Mouse (Mus musculus) ES-E14 (cell line): Measurements from ENCODE around the gene Myo15. TPM values are rescaled to one million over a fixed set of nuclear protein-coding genes. Genes with fewer than 3 reads are reported as not detected.

Experiments used
- DNase-seq: peaks from one replicate; pipeline ENCODE4 v3.0.0-alpha.2; 2013; ENCODE audit warnings: low read depth, low spot score
- H3K27ac ChIP-seq: 2 replicates; pipeline ENCODE4 v1.5.1; 2012; ENCODE audit warnings: low read depth, mild to moderate bottlenecking, low read length, moderate library complexity, mixed read lengths; ENCODE audit not compliant: poor library complexity, insufficient read depth, severe bottlenecking
- H3K36me3 ChIP-seq: 2 replicates; pipeline ENCODE4 v1.6.1; 2012; ENCODE audit warnings: mild to moderate bottlenecking, low read length, moderate library complexity, mixed read lengths; ENCODE audit not compliant: control insufficient read depth, poor library complexity, insufficient read depth, severe bottlenecking
- H3K4me1 ChIP-seq, 2 experiments: fragments of 150-350 bp in 1 of 2; sonication (generic) in 1 of 2; 2 replicates each; pipeline ENCODE4 v1.6.1; 2012; ENCODE audit warnings: low read length in 2 of 2, mild to moderate bottlenecking in 1 of 2, mixed read lengths in 1 of 2; ENCODE audit not compliant: control insufficient read depth in 2 of 2, insufficient read depth in 2 of 2, poor library complexity in 1 of 2
- H3K4me3 ChIP-seq, 2 experiments: fragments of 150-350 bp in 1 of 2; sonication (generic) in 1 of 2; 2 replicates each; pipeline ENCODE4 v1.5.1; 2012; ENCODE audit warnings: low read length in 2 of 2, low read depth in 1 of 2, mild to moderate bottlenecking in 1 of 2, mixed read lengths in 1 of 2; ENCODE audit not compliant: insufficient read depth in 1 of 2, poor library complexity in 1 of 2, severe bottlenecking in 1 of 2
- H3K9ac ChIP-seq: 2 replicates; pipeline ENCODE4 v1.6.1; 2012; ENCODE audit warnings: low read depth, mild to moderate bottlenecking, low read length, mixed read lengths; ENCODE audit not compliant: poor library complexity, insufficient read depth, severe bottlenecking
- H3K9me3 ChIP-seq: fragments of 150-350 bp; sonication (generic); 2 replicates; pipeline ENCODE4 v1.6.1; 2012; ENCODE audit warnings: low read depth, mild to moderate bottlenecking, low read length; ENCODE audit not compliant: control insufficient read depth, insufficient read depth
- CHD2 ChIP-seq: IDR thresholded peaks from 2 replicates; pipeline ENCODE4 v1.6.1; 2014; ENCODE audit warnings: mild to moderate bottlenecking, low read depth, low read length, inconsistent platforms
- HCFC1 ChIP-seq: IDR thresholded peaks from 2 replicates; pipeline ENCODE4 v1.6.1; 2012; ENCODE audit warnings: low read length, inconsistent platforms, borderline replicate concordance; ENCODE audit not compliant: insufficient read depth
- MAFK ChIP-seq: IDR thresholded peaks from 2 replicates; pipeline ENCODE4 v1.6.1; 2014; ENCODE audit warnings: mild to moderate bottlenecking, low read depth, low read length, inconsistent platforms; ENCODE audit not compliant: insufficient read depth
- ZC3H11A ChIP-seq: IDR thresholded peaks from 2 replicates; pipeline ENCODE4 v1.6.1; 2012; ENCODE audit warnings: low read depth, mild to moderate bottlenecking, inconsistent platforms, low read length, borderline replicate concordance
- ZNF384 ChIP-seq: IDR thresholded peaks from 2 replicates; pipeline ENCODE4 v1.6.1; 2012; ENCODE audit warnings: low read depth, low read length, inconsistent platforms
- in situ Hi-C, 2 experiments: fragments of 600-800 bp; cut with MboI; formaldehyde crosslinking; loops; one replicate each; pipeline ENCODE4 v1.15.1; 2025; ENCODE audit warnings: low sequenced_read_pairs in 2 of 2, inconsistent platforms in 1 of 2; ENCODE audit not compliant: unreplicated experiment in 2 of 2
- total RNA-seq: library from RNA; depleted of rRNA; stranded (reverse); fragments of 300-350 nt; gene quantifications from 2 replicates; pipeline ENCODE4 v1.2.3, GENCODE M21; 2012

The Myo15 gene
- total RNA-seq, 1 experiment: 0.31 TPM

GRCm38 (mm10) chr11:60478121-60478520 is 9.0 kb downstream of the Myo15 start:
- no peaks in the 10 kb centered on the region for H3K36me3 ChIP-seq
- H3K27ac ChIP-seq: no peak overlapping the region
- TF ChIP-seq ZNF384 (no peak), CHD2 (no peak), ZC3H11A (no peak), MAFK (no peak)
- peak; percentile 49 for DNase-seq
- no peaks in the 10 kb centered on the region for H3K9me3 ChIP-seq
- peak overlapping the region; percentile 36 to 64 for H3K4me3 ChIP-seq
- in situ Hi-C loops: no loop called here
- H3K4me1 ChIP-seq: peaks cover 0 to 13% of the 10 kb centered on the region in 2 experiments; a peak in 1 of 4 replicates
- 0 out of 2 replicates have a peak overlapping the region, but pooled peaks have one; percentile 32 for H3K9ac ChIP-seq

DNA sequence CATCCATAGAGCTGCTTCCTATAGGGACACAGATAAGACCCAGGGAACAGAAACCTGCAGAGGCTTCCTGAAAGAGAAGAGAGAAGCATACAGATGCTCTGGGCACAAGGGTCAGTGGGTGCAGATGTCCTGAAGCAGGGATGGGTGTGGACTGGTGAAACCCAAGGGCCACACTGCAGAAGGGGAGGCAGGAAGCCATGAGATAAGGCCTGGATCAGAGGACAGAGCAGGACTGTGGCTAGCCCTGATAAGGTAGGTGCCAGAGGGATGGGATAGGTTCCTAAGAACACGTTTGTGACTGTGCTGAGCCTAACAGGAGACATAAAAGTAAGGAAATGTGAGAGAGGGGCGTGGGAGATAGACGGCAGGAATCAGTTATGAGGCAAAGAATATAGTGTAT is 17.1 kb downstream of the Myo15 start:
- no peak for DNase-seq
- Histone ChIP-seq H3K9me3 (no peaks in the 10 kb centered on the region), H3K4me3 (no peak overlapping the region), H3K9ac (no peak overlapping the region), H3K27ac (no peak overlapping the region), H3K36me3 (no peaks in the 10 kb centered on the region), H3K4me1 (no peaks in the 10 kb centered on the region)
- TF ChIP-seq CHD2 (no peak), ZC3H11A (no peak), ZNF384 (no peak), MAFK (no peak), HCFC1 (no peak)
- in situ Hi-C loops: no loop called here

DNA sequence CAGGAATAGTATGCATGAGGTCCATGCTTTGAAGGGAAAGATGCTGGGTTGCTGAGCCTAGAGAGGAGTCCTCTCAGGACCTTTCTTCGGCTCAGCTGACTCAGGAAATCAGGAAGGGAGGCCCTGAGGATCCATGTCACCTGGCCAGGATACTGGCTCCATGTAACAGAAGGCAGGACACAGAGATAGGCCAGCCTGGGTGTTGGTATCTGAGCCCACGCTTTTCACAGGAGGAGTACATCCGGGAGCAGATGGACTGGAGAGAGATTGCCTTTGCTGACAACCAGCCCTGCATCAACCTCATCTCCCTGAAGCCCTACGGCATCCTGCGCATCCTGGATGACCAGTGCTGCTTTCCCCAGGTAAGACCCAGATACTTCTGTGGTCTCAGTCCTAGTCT is 23.6 kb downstream of the Myo15 start:
- Histone ChIP-seq H3K27ac (no peak overlapping the region), H3K4me1 (peaks cover 0 to 10% of the 10 kb centered on the region in 2 experiments; a peak in 2 of 4 replicates), H3K9ac (no peak overlapping the region), H3K9me3 (no peaks in the 10 kb centered on the region), H3K4me3 (no peak overlapping the region), H3K36me3 (no peaks in the 10 kb centered on the region)
- no peak for DNase-seq
- in situ Hi-C loops: no loop called here
- TF ChIP-seq ZC3H11A (no peak), ZNF384 (no peak), HCFC1 (no peak), CHD2 (no peak), MAFK (no peak)

DNA sequence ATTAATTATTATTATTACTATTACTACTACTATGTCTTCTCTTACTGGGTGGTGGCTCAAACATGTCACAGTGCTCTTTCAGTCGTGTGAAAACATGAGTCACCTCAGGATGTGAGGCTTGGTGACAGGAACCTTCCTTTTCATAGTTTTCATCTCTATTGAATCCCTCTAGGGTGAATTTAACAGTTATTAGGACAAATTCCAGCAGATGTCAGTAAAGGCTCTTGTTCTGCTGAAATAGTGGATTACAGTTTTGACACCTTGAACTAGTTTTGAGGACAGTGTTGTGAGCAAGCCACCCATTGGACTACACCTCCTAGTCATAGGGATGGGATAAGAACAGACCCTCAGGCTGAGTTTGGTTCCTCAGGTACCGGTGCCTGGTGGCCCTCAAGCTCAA is 26.6 kb downstream of the Myo15 start:
- no peak overlapping the region for H3K9ac ChIP-seq
- H3K27ac ChIP-seq: no peak overlapping the region
- H3K36me3 ChIP-seq: no peaks in the 10 kb centered on the region
- no peak for TF ChIP-seq ZNF384
- H3K9me3 ChIP-seq: no peaks in the 10 kb centered on the region
- H3K4me1 ChIP-seq: peaks cover 0 to 10% of the 10 kb centered on the region in 2 experiments; a peak in 2 of 4 replicates
- no peak for DNase-seq
- H3K4me3 ChIP-seq: no peak overlapping the region
- in situ Hi-C loops: no loop called here

DNA sequence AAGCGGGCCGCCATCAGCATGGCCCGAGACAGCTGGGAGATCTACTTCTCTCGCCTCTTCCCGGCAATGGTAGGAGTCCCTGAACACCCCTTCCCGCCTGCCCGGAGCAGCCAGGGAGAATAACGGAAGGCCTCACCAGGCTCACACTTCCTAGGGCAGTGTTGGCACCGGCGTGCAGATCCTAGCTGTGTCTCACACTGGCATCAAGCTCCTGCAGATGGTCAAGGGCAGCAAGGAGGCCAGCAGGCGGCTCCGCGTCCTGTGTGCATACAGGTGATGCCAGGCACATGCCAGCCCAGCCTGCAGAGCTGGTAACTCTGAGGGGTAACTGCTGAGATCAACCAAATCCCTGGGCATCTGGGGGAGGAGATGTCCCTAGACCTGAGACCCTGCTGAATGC is 38.1 kb downstream of the Myo15 start:
- in situ Hi-C loops: no loop called here
- Histone ChIP-seq H3K4me1 (peaks cover 0 to 10% of the 10 kb centered on the region in 2 experiments; a peak in 1 of 4 replicates), H3K4me3 (no peak overlapping the region), H3K27ac (no peak overlapping the region), H3K36me3 (no peaks in the 10 kb centered on the region), H3K9me3 (no peaks in the 10 kb centered on the region), H3K9ac (no peak overlapping the region)
- DNase-seq: no peak
- TF ChIP-seq ZNF384 (no peak), MAFK (no peak), CHD2 (no peak), ZC3H11A (no peak), HCFC1 (no peak)
